Mouse (Mus musculus) embryonic fibroblast, embryonic 13.5 days (primary cell): ENCODE results near the gene Tsnaxip1.

Experiments
- CTCF ChIP-seq: IDR thresholded peaks from 2 replicates; pipeline ENCODE4 v1.5.1; 2011; ENCODE audit warnings: mild to moderate bottlenecking, control low read depth, low read length, moderate library complexity, borderline replicate concordance; ENCODE audit not compliant: insufficient read depth
- POLR2A ChIP-seq: IDR thresholded peaks from 2 replicates; pipeline ENCODE4 v1.6.1; 2011; ENCODE audit warnings: low read depth, mild to moderate bottlenecking, control low read depth, low read length, moderate library complexity

DNA sequence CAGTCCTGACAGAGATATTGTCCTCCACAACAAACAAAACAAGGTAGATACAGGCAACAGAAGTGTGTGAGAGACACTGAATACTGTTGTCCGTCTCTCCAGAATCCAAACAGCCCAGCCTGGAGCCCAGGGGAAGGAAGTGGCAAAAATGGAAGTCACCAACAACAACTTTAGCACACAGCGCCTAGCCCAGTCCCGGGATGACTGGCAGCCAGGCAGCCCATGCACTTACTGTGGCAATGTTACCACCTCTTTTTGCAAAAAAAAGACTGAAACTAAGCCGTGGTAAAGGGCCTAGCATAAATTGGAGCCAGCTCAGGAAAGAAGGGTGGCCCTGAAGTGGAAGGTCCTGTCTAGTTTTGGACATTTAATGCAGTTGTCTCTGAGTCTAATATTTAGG, 1.2 kb upstream of the Tsnaxip1 start:
- TF ChIP-seq POLR2A: no peak
- TF ChIP-seq CTCF: no peak
